Mouse (Mus musculus): Measurements from ENCODE around the gene Adgrf5.

GRCm38 (mm10) chr17:43497521-43497920 is 137.3 kb downstream of the Adgrf5 start:
- no peak for TF ChIP-seq USF1 (IDR thresholded peaks at IDR 0.05; ENCODE audit: low read depth, low read length)
- TF ChIP-seq CTCF (conservative IDR thresholded peaks at IDR 0.05 in 1 of 2, IDR thresholded peaks at IDR 0.05 in 1 of 2; ENCODE audit: low read depth in 2 of 2, low read length in 2 of 2) = no peak

Measured in CH12.LX (cell line).